Mouse (Mus musculus): ENCODE data around the gene Hexim1. TPM values are rescaled to one million over a fixed set of nuclear protein-coding genes. Genes with fewer than 3 reads are reported as not detected.

The Hexim1 gene
- polyA plus RNA-seq, 1 experiment, result 19.0 TPM

DNA sequence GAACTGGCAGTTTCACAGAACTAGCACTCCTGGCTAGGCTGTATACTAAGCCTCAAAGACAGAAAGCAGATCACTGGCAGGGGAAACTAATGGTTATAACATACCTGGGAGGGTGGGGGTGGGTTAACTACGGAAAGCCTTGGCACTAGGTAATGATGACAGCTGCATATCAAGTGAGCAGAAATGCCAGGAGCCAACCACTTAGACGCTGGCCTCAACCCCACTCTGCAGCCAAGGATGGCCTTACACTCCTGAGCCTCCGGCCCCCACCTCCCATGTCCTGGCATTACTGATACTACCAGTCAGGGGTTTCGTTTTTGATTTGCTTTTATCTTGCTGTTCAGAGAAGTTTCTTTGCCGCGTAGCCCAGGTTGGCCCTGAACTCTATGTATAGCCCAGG is 20.2 kb upstream of the Hexim1 start:
- H3K4me3 ChIP-seq (ENCODE audit: insufficient read depth, low read length), result no peak overlapping the region
- no peak overlapping the region for H3K27ac ChIP-seq (ENCODE audit: insufficient read depth, low read length)
- no peak for TF ChIP-seq CTCF (IDR thresholded peaks at IDR 0.05; ENCODE audit: borderline replicate concordance, insufficient read depth, low read length)
- TF ChIP-seq POLR2A (IDR thresholded peaks at IDR 0.05; ENCODE audit: low read depth, low read length), result no peak
- peaks cover 23% of the 10 kb centered on the region for H3K4me1 ChIP-seq (ENCODE audit: control insufficient read depth, insufficient read depth, low read length)

DNA sequence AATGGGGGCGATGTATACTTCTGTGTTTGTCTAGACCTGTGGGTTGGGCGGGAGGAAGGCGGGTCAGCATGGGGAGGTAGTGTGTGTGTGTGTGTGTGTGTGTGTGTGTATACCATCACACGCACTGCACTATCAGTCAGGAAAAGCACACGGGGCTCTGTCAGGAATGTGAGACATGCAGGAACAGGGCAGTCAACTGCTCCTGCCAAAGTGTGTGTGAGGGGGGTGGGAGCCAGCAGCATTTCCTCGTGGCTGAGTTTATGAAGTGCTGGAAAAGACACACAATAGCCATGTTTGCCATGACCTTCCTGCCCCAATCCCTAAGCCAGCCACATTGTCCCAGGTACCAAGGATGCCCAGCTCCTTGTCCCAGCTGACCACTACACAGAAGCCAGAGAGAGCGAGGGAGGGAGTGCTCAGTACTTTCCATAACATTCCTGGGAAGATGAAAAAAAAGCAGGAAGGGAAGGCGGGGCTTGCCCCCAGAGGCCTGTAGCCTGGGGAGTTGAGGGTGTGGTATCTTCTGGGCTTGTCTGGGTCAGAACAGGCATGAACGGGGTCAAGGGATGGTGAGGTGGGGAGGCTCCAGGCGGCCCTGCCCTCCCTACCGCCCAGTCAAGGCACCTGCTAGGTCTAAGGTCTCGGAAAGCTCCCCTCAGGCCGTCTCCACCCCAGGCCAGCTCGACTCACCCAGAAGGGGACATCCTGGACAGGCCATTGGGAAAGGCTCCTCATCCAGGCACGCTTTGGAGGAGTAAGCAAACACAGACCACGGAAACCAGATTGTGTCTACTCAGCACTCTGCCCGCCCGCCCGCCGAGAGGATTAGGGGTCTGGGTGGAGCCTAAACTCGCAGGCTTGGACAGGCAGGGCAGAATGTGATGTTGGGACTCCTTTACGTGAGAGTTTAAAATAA is 18.8 kb upstream of the Hexim1 start:
- no peak for TF ChIP-seq POLR2A (IDR thresholded peaks at IDR 0.05; ENCODE audit: low read depth, low read length)
- no peak for TF ChIP-seq CTCF (IDR thresholded peaks at IDR 0.05; ENCODE audit: borderline replicate concordance, insufficient read depth, low read length)
- Histone ChIP-seq H3K27ac (ENCODE audit: insufficient read depth, low read length) (peak overlapping the region; percentile 49), H3K4me1 (ENCODE audit: control insufficient read depth, insufficient read depth, low read length) (peaks cover 23% of the 10 kb centered on the region), H3K4me3 (ENCODE audit: insufficient read depth, low read length) (no peak overlapping the region)

DNA sequence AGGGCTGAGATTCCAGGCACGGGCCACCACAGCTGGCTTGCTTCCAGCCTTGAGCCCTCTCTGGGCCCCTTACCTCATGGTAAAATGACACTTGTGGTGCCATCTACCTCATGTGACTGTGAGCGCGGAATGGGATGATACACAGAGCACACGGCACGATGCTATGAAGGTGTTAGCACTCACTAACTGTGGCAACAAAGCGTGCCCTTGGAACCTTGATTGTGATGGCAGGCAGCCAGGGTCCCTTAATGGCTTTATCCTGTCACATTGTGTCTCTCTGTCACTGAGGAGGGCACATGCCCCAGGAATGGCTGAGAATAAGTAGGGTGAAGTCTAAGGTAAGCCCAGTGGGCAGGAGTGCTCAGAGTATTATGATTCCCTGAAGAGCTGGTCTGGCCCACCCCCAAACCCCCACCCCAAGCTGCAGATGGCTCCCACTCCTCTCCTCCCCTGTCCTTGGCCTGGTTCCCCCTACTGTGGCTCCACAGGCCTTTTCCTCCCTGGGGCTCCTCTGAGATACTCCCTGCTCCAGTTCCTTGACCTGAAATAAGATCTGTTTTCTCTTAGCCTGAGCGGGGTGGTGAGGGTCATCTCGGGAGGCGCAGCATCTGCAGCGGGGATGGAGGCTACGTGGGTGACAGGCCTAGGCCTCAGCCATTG is 17.4 kb upstream of the Hexim1 start:
- TF ChIP-seq POLR2A (IDR thresholded peaks at IDR 0.05; ENCODE audit: low read depth, low read length) (no peak), CTCF (IDR thresholded peaks at IDR 0.05; ENCODE audit: borderline replicate concordance, insufficient read depth, low read length) (no peak)
- no peak overlapping the region for H3K27ac ChIP-seq (ENCODE audit: insufficient read depth, low read length)
- peaks cover 23% of the 10 kb centered on the region for H3K4me1 ChIP-seq (ENCODE audit: control insufficient read depth, insufficient read depth, low read length)
- H3K4me3 ChIP-seq (ENCODE audit: insufficient read depth, low read length), result no peak overlapping the region

DNA sequence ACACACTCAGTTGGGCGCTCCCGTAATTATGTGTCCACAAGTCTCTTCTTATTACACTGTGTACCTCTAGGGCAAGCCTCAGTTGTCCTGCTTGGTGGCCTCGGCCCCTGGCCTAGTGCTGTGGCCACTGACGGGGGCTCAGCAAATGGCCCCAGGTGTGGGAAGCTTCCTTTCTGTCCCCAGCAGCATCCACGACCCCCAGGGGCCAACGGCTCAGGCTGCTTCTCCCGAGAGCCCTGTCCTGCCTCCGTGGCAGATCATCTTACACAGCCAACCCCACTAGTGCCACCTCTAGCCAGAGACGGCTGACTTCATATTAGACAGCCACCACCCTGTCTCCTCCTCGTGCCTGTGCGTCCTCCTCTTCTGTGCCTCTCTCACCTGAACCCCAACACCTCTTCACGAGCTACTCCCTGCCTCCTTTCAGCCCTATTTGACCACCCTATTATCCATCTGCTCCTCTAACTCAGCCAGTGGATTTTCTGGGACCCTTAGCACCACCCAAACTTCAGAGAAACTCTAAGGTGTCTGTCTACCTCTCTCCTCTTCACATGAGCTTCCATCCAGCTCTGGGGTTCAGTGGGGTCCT is 16.6 kb upstream of the Hexim1 start:
- peaks cover 16% of the 10 kb centered on the region for H3K4me1 ChIP-seq (ENCODE audit: control insufficient read depth, insufficient read depth, low read length)
- TF ChIP-seq CTCF (IDR thresholded peaks at IDR 0.05; ENCODE audit: borderline replicate concordance, insufficient read depth, low read length), result no peak
- no peak overlapping the region for H3K4me3 ChIP-seq (ENCODE audit: insufficient read depth, low read length)
- H3K27ac ChIP-seq (ENCODE audit: insufficient read depth, low read length), result no peak overlapping the region

DNA sequence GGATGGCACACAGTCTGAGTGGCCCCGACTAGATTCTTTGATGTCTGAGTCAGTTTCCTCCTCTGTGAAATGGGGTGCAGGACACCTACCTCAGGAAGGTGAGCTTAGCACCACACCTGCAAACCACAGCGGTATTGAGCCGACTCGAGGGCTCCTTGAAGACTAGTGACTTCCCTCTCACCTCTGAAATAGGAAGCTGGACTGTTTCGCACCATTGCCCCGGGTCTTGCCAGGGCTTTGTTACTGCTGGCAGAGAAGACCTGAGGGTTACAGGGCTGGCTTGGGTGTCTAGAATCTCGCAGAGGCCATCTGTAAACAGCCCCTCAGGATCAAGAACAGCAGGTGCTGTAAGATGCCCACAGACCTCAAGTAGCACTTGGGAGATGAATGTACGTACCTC is 15.7 kb upstream of the Hexim1 start:
- peaks cover 16% of the 10 kb centered on the region for H3K4me1 ChIP-seq (ENCODE audit: control insufficient read depth, insufficient read depth, low read length)
- no peak for TF ChIP-seq CTCF (IDR thresholded peaks at IDR 0.05; ENCODE audit: borderline replicate concordance, insufficient read depth, low read length)
- TF ChIP-seq POLR2A (IDR thresholded peaks at IDR 0.05; ENCODE audit: low read depth, low read length), result no peak
- no peak overlapping the region for H3K27ac ChIP-seq (ENCODE audit: insufficient read depth, low read length)
- no peak overlapping the region for H3K4me3 ChIP-seq (ENCODE audit: insufficient read depth, low read length)

DNA sequence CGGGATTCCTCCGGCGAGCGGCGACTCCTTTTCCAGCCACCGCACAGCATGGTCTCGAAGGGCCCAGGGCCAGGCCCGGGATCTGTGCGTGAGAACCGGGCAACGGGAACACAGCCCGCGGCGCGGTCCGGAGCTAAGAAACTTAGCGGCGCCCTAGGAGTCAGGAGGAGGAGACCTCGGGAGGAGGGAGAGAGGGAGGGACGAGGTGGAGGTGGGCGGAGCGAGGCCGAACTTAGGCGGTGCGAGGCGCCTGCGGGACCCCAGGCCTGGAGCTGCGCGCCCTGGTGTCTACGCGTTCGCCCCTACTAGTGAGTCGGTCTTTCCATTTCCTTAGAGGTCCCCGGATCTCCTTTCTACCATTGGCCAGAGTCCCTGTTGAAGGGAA is 14.6 kb upstream of the Hexim1 start, which contains the start of the genes Plcd3 and Acbd4:
Plcd3 (minus strand) TSS at position 178 of the 385 bp plus-strand sequence.
Acbd4 (plus strand) TSS at position 202 of the 385 bp plus-strand sequence.
- H3K4me1 ChIP-seq (ENCODE audit: control insufficient read depth, insufficient read depth, low read length), result peaks cover 15% of the 10 kb centered on the region
- peak within 1 kb of the TSS; percentile 52 for H3K4me3 ChIP-seq (ENCODE audit: insufficient read depth, low read length)
- TF ChIP-seq POLR2A (IDR thresholded peaks at IDR 0.05; ENCODE audit: low read depth, low read length), result peak; percentile 89
- TF ChIP-seq CTCF (IDR thresholded peaks at IDR 0.05; ENCODE audit: borderline replicate concordance, insufficient read depth, low read length), result no peak
- H3K27ac ChIP-seq (ENCODE audit: insufficient read depth, low read length), result peak within 1 kb of the TSS; percentile 36

DNA sequence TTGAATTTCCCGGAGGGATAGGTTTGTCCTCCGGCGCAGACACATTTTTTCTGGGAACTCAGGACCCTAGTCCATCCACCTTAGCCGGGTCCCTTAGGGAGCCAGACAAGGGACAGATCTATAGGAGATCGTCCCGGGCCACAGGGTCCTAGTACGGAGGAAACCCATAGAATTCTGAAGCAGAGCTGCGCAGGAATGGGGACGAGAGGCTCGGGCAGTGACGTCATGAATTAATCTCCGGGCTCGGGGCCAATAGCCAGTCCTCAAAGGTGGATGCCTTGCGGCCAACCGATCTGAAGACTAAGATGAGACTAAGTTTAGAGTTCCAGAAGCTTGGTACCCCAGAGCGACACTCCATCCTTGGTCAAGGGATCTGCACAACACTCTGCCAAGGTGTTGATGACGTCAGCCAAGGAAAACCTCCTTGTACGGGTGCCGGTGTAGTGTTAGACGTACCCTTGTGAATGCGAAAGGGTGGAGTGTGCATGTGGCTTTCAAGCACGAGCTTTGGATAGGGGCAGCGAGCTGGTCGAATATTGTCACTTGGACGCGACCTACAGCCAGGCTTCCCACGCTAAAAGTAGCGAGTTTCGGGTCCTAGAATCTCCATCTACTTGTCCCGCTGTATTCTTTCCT is 14.0 kb upstream of the Hexim1 start:
- peak overlapping the region; percentile 36 for H3K27ac ChIP-seq (ENCODE audit: insufficient read depth, low read length)
- TF ChIP-seq POLR2A (IDR thresholded peaks at IDR 0.05; ENCODE audit: low read depth, low read length), result peak; percentile 43; the same call in 1 of the 2 replicates
- TF ChIP-seq CTCF (IDR thresholded peaks at IDR 0.05; ENCODE audit: borderline replicate concordance, insufficient read depth, low read length), result no peak
- peak overlapping the region; percentile 52 for H3K4me3 ChIP-seq (ENCODE audit: insufficient read depth, low read length)
- H3K4me1 ChIP-seq (ENCODE audit: control insufficient read depth, insufficient read depth, low read length), result peaks cover 10% of the 10 kb centered on the region

DNA sequence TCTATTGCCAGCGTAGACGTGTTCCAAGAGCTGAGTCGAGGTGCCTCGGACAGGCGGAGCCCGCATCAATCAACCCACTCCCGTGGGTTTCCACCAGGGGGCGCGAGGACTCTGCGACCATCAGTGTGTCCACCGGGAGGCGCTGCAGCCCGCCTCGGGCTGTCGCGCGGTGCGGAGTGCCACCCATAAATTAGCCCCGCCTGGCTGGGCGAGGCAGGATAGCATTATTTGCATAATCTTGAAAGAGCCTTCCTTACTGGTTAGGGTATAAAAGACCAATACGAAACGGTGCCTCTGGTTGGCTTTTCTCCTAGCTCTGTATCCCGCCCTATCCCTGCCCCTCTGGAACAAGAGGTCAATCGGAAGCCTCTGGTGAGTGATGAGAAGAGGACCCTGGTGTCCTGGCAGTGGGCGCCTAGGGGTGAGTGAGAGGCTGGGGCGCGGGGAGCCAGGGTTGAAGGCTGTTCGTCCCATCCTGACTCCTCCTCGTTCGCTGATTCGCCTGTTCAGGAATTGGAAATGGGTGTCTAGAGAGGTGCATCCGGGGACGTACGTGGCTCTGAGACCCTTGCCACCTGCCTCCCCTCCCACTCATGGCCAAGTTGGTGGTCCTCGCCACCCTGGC is 13.2 kb upstream of the Hexim1 start:
- Histone ChIP-seq H3K4me3 (ENCODE audit: insufficient read depth, low read length) (peak overlapping the region; percentile 56), H3K4me1 (ENCODE audit: control insufficient read depth, insufficient read depth, low read length) (0 out of 2 replicates have a peak, but pooled peaks cover 2% of the 10 kb centered on the region), H3K27ac (ENCODE audit: insufficient read depth, low read length) (no peak overlapping the region)
- TF ChIP-seq CTCF (IDR thresholded peaks at IDR 0.05; ENCODE audit: borderline replicate concordance, insufficient read depth, low read length), result peak; percentile 99
- TF ChIP-seq POLR2A (IDR thresholded peaks at IDR 0.05; ENCODE audit: low read depth, low read length), result peak; percentile 69

DNA sequence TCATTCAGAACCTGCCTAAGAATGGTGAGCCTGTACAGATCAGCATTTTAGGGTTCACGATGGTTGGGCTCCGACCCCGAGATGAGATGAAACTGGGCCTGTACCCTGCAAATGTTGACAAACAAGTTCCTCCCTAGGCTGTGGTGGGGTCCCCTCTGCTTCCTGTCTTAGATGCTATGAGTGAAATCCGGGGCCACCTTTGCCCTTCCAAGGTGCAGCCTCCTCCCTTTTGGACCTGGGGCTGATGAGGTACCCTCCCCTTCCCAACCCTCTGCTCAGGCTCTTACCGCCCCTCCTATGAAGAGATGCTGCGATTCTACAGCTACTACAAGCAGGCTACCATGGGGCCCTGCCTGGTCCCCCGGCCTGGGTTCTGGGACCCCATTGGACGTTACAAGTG is 12.4 kb upstream of the Hexim1 start:
- Histone ChIP-seq H3K27ac (ENCODE audit: insufficient read depth, low read length) (no peak overlapping the region), H3K4me3 (ENCODE audit: insufficient read depth, low read length) (peak overlapping the region; percentile 56), H3K4me1 (ENCODE audit: control insufficient read depth, insufficient read depth, low read length) (0 out of 2 replicates have a peak, but pooled peaks cover 2% of the 10 kb centered on the region)
- TF ChIP-seq CTCF (IDR thresholded peaks at IDR 0.05; ENCODE audit: borderline replicate concordance, insufficient read depth, low read length) (no peak), POLR2A (IDR thresholded peaks at IDR 0.05; ENCODE audit: low read depth, low read length) (no peak)
